Mouse (Mus musculus) forebrain, embryonic 15.5 days (tissue): ENCODE measurements around the gene Depdc1a. TPM values are rescaled to one million over a fixed set of nuclear protein-coding genes. Genes with fewer than 3 reads are reported as not detected.
"Not testable (repeated sequence)": the region's sequence is repeated elsewhere in the genome, so short reads cannot be mapped to it uniquely, and the experiment has no call there.

Source experiments
- ATAC-seq: fragments of 200-750 bp; cut with Nextera tagmentation; replicated peaks from 2 replicates; pipeline ENCODE4 v1.8.0; 2017; ENCODE audit warnings: mild to moderate bottlenecking, moderate TSS enrichment, moderate library complexity
- H3K27ac ChIP-seq: fragments of 300-500 bp; sonication (generic); replicated peaks from 2 replicates; pipeline ENCODE4 v1.5.1; 2015; ENCODE audit warnings: mild to moderate bottlenecking, inconsistent platforms
- H3K27me3 ChIP-seq: fragments of 300-500 bp; sonication (generic); 2 replicates; pipeline ENCODE4 v1.6.1; 2015; ENCODE audit warnings: inconsistent platforms
- H3K36me3 ChIP-seq: fragments of 300-500 bp; sonication (generic); 2 replicates; pipeline ENCODE4 v1.6.1; 2015; ENCODE audit warnings: mild to moderate bottlenecking, inconsistent platforms
- H3K4me1 ChIP-seq: fragments of 300-500 bp; sonication (generic); 2 replicates; pipeline ENCODE4 v1.6.1; 2015; ENCODE audit warnings: inconsistent platforms
- H3K4me2 ChIP-seq: fragments of 300-500 bp; sonication (generic); replicated peaks from 2 replicates; pipeline ENCODE4 v1.6.1; 2015; ENCODE audit warnings: mild to moderate bottlenecking, inconsistent platforms
- H3K4me3 ChIP-seq: fragments of 300-500 bp; sonication (generic); 2 replicates; pipeline ENCODE4 v1.5.1; 2015; ENCODE audit warnings: mild to moderate bottlenecking, inconsistent platforms
- H3K9ac ChIP-seq: fragments of 300-500 bp; sonication (generic); replicated peaks from 2 replicates; pipeline ENCODE4 v1.6.1; 2015; ENCODE audit warnings: mild to moderate bottlenecking, inconsistent platforms
- H3K9me3 ChIP-seq: fragments of 300-500 bp; sonication (generic); 2 replicates; pipeline ENCODE4 v1.6.1; 2016; ENCODE audit warnings: inconsistent platforms
- WGBS: fragments of 180-500 bp; shearing (Covaris S2); methylation state at CpG from one replicate; pipeline ENCODE4 v1.1.7; 2015; ENCODE audit warnings: mixed read lengths; 5-methylcytosine and 5-hydroxymethylcytosine counted together
- polyA plus RNA-seq: library from polyadenylated mRNA; unstranded; fragments of >200 nt; fragmentation: Nextera tagmentation; extraction: Ambion mirVana; gene quantifications from 2 replicates; pipeline ENCODE4 v1.2.1, GENCODE M21; 2015

Gene Depdc1a
- polyA plus RNA-seq = 11.2 and 11.6 TPM in 2 replicates

GRCm38 (mm10) chr3:159495243-159495801 lies at the start of gene Depdc1a:
Gene Depdc1a (plus strand): TSS chr3:159495433.
- Histone ChIP-seq H3K27me3 (no peaks in the 10 kb centered on the region), H3K4me3 (peak within 1 kb of the TSS; percentile 63), H3K27ac (0 out of 2 replicates have a peak within 1 kb of the TSS, but pooled peaks have one; percentile 57), H3K4me1 (peaks cover 6% of the 10 kb centered on the region), H3K9me3 (no peaks in the 10 kb centered on the region), H3K9ac (peak within 1 kb of the TSS; percentile 70), H3K4me2 (peak within 1 kb of the TSS; percentile 75), H3K36me3 (no peaks in the 10 kb centered on the region)
- WGBS = under 1% methylated on average over 28 of the region's 28 CpGs
- peak; percentile 100 for ATAC-seq

- Histone ChIP-seq H3K4me3 (no peak overlapping the region), H3K4me1 (no peaks in the 10 kb centered on the region), H3K9me3 (no peaks in the 10 kb centered on the region), H3K27ac (no peak overlapping the region), H3K9ac (no peak overlapping the region), H3K27me3 (no peaks in the 10 kb centered on the region), H3K4me2 (no peak overlapping the region), H3K36me3 (no peaks in the 10 kb centered on the region)
- WGBS = 36% methylated on average over 1 of the region's 1 CpGs
- no peak for ATAC-seq
Observed at GRCm38 (mm10) chr3:159470059-159470458, 25.2 kb upstream of the Depdc1a start.

GRCm38 (mm10) chr3:159475465-159475864 lies 19.8 kb upstream of the Depdc1a start:
- 81% methylated on average over 1 of the region's 1 CpGs for WGBS
- no peak overlapping the region for H3K4me3 ChIP-seq
- no peak for ATAC-seq
- no peaks in the 10 kb centered on the region for H3K36me3 ChIP-seq
- H3K9ac ChIP-seq = no peak overlapping the region
- no peak overlapping the region for H3K4me2 ChIP-seq
- H3K27me3 ChIP-seq = no peaks in the 10 kb centered on the region
- H3K9me3 ChIP-seq = no peaks in the 10 kb centered on the region
- H3K27ac ChIP-seq = no peak overlapping the region
- no peaks in the 10 kb centered on the region for H3K4me1 ChIP-seq

DNA sequence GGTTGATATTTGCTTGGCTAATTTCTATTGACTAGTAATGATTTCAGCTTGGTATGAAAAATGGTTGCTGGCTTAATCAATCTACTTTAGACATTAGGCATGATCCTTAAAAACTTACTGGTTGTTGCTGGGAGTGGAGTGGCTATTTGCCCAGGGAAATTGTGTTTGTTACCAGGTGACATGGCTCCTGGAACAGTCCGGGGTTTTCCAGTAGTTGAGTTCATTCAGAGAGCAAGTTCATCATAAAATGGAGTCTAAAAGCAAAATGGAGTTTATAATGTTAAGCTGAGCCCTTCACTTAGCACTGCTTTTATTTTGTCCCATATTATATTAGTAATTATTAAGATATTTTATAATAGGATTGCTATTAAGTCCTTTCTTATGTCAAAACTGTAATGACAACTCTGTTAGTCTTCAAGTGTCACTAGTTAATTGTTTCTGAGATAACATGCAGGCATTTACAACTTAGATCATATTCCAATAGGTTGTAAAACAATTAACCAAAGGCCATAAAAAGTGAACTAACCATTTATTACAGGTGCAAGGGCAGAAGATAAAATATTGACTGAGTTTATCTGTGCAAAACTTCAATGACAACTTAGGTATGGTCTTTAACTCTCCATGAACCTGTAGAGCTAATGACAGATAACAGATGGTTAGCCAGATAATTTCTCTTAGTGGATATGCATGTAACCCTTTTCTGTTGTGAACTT lies 17.8 kb upstream of the Depdc1a start:
- H3K27me3 ChIP-seq = no peaks in the 10 kb centered on the region
- H3K4me3 ChIP-seq = no peak overlapping the region
- no peaks in the 10 kb centered on the region for H3K9me3 ChIP-seq
- no peaks in the 10 kb centered on the region for H3K36me3 ChIP-seq
- H3K9ac ChIP-seq = no peak overlapping the region
- ATAC-seq = no peak
- 95% methylated on average over 1 of the region's 1 CpGs for WGBS
- H3K4me1 ChIP-seq = no peaks in the 10 kb centered on the region
- H3K4me2 ChIP-seq = no peak overlapping the region
- H3K27ac ChIP-seq = no peak overlapping the region

DNA sequence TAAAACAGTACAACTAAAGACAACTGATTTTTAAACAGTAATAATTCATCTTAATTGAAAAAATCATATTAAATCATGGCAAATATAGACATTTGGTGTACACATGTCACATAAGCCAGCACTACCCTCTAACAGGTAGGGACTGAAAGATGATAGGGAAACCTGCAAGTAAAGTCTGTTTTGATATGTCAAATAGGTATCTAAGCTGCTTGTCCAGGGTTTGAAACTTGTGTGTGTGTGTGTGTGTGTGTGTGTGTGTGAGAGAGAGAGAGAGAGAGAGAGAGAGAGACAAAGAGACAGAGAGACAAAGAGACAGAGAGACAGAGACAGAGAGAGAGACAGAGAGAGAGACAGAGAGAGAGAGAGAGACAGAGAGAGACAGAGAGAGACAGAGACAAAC lies 524 bp upstream of the Depdc1a start:
- 0 out of 2 replicates have a peak overlapping the region, but pooled peaks have one; percentile 57 for H3K27ac ChIP-seq
- peak overlapping the region; percentile 75 for H3K4me2 ChIP-seq
- peak; percentile 55 for ATAC-seq
- H3K9ac ChIP-seq = peak overlapping the region; percentile 70
- not testable (repeated sequence) for H3K27me3 ChIP-seq, H3K9me3 ChIP-seq, H3K4me1 ChIP-seq, H3K36me3 ChIP-seq
- H3K4me3 ChIP-seq = peak overlapping the region; percentile 63

- H3K27me3 ChIP-seq = no peaks in the 10 kb centered on the region
- no peak overlapping the region for H3K4me2 ChIP-seq
- ATAC-seq = no peak
Observed at GRCm38 (mm10) chr3:159508899-159509298, 13.7 kb downstream of the Depdc1a start.

GRCm38 (mm10) chr3:159528563-159528962 lies 33.3 kb downstream of the Depdc1a start:
- ATAC-seq = no peak
- H3K9ac ChIP-seq = no peak overlapping the region

More at GRCm38 (mm10) chr3:159508899-159509298, 13.7 kb downstream of the Depdc1a start:
- H3K4me1 ChIP-seq = no peaks in the 10 kb centered on the region
- H3K4me3 ChIP-seq = no peak overlapping the region
- H3K9ac ChIP-seq = no peak overlapping the region
- H3K27ac ChIP-seq = no peak overlapping the region
- H3K36me3 ChIP-seq = peaks cover 4% of the 10 kb centered on the region; the same call in 1 of the 2 replicates
- no peaks in the 10 kb centered on the region for H3K9me3 ChIP-seq

GRCm38 (mm10) chr3:159548303-159548702 lies 53.1 kb downstream of the Depdc1a start:
- ATAC-seq = no peak
- 81% methylated on average over 3 of the region's 3 CpGs for WGBS
- Histone ChIP-seq H3K4me2 (no peak overlapping the region), H3K4me3 (no peak overlapping the region), H3K9ac (no peak overlapping the region), H3K9me3 (no peaks in the 10 kb centered on the region), H3K4me1 (no peaks in the 10 kb centered on the region), H3K27ac (no peak overlapping the region), H3K27me3 (no peaks in the 10 kb centered on the region), H3K36me3 (no peaks in the 10 kb centered on the region)

More at GRCm38 (mm10) chr3:159528563-159528962, 33.3 kb downstream of the Depdc1a start:
- H3K4me2 ChIP-seq = no peak overlapping the region
- H3K27me3 ChIP-seq = no peaks in the 10 kb centered on the region
- H3K27ac ChIP-seq = no peak overlapping the region
- H3K36me3 ChIP-seq = no peaks in the 10 kb centered on the region
- H3K4me3 ChIP-seq = no peak overlapping the region
- no peaks in the 10 kb centered on the region for H3K4me1 ChIP-seq
- H3K9me3 ChIP-seq = no peaks in the 10 kb centered on the region

DNA sequence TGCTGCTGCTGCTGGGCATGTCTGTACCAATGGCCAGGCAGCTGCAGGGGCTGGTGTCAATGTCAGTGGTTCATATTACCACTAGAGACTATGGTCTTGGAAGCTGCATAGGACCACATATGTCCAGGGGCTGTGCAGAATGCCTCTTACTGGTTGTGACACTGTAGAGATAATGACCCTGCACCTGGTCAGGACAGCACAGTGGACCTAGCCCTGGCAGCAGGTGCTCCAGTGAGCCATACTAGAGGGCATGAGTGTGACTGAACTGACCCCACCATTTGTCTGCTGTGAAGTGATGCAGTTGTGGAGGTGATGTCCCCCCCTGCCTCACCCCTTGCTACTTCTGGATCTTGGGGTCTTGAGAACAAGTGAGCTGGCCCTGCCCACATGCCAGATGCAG lies 55.0 kb downstream of the Depdc1a start:
- no peaks in the 10 kb centered on the region for H3K36me3 ChIP-seq

More for the DNA sequence above, 55.0 kb downstream of the Depdc1a start:
- Histone ChIP-seq H3K27ac (no peak overlapping the region), H3K4me1 (no peaks in the 10 kb centered on the region), H3K4me3 (no peak overlapping the region), H3K9me3 (no peaks in the 10 kb centered on the region), H3K27me3 (no peaks in the 10 kb centered on the region), H3K4me2 (no peak overlapping the region), H3K9ac (no peak overlapping the region)
- ATAC-seq = no peak

Other genes starting within 250 kb of the Depdc1a start
- not detected in 2 replicates for gene Rpe65, start 103.7 kb downstream of the Depdc1a start, polyA plus RNA-seq